Mouse (Mus musculus): ENCODE results near the gene 6430628N08Rik.

GRCm38 (mm10) chr4:115940681-115941080 is 50.2 kb downstream of the 6430628N08Rik start:
- TF ChIP-seq GATA1 (IDR thresholded peaks at IDR 0.05; ENCODE audit: borderline replicate concordance, low read length): no peak
- TF ChIP-seq FLI1 (IDR thresholded peaks at IDR 0.05; ENCODE audit: low read length): no peak

Data from megakaryocyte, embryonic 14.5 days (primary cell).